Mouse (Mus musculus) heart, adult 8-10 months (tissue): ENCODE measurements at regions not wholly inside any gene's neighbourhood (a gene's known extent, or its start where the extent isn't known, plus 50 kb on each side); places are given as distances from the start of the nearest gene placed in this dataset.

ENCODE experiments used
- DNase-seq: peaks from one replicate; pipeline ENCODE4 v3.0.0; 2022; ENCODE audit warnings: low spot score

GRCm38 (mm10) chr1:154076684-154077475 is 124.1 kb upstream of the Zfp648 start:
- peak; percentile 54 for DNase-seq

- DNase-seq = no peak
These were observed 120.2 kb upstream of the Zfp648 start for GRCm38 (mm10) chr1:154080505-154081380.

DNA sequence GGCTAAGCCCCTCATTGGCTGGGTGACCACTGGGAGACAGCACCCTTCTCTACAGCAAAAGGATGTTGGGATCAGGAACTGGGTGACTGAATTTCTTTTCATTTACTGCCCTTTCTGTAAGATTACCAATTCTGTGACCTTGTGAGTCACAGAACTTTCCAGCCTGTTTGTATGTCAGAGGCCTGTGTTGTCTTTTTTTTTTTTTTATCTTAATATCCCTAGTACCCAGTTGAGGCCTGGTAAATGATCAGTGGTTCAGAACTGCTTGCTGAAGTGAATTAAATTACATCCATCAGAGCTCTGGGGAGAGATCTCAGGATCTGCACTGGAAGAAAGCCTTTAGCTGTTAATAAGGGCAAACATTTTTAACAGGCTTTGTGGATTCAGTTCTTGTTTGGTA is 114.8 kb upstream of the Zfp648 start:
- no peak for DNase-seq

DNA sequence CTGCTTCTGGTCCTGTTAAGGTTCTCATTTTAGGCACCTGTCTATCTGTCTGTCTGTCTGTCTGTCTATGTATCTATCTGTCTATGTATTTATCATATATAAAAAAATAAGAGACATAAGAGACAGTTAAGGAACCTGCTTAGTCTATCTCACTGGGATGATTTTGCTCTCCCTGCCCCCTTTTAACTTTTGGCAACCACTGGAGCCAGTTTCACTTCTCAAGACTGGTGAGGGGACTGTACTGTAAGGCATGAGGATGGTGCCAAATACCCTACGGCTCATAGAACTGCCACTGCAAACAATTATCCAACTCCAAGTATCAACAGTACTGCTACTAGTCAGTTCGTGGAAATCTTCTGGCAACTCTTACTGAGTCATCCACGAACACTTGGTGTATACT is 111.2 kb upstream of the Zfp648 start:
- no peak for DNase-seq

GRCm38 (mm10) chr1:154090521-154091490 is 110.2 kb upstream of the Zfp648 start:
- no peak for DNase-seq

- DNase-seq = no peak
These were observed 107.4 kb upstream of the Zfp648 start for GRCm38 (mm10) chr1:154093549-154093948.

DNA sequence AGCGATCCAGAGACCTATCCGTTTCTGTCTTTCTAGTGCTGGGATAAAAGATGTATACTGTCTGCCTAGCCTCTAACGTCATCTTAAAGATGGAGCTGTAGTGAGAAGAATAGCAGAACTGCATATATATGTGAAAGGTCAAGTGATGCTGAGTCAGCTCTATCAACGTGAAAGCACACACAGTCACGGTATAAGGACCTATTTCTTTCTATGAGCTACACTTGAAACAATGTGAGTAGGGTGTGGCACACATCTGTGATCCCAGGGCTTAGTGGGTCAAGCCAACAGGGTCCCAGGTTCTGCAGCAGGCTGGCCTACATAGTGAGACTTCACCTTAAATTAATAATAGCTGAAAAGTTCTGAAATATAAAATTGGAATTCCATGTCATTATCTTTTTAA is 106.6 kb upstream of the Zfp648 start:
- no peak for DNase-seq

- DNase-seq = no peak
These were observed 104.9 kb upstream of the Zfp648 start for GRCm38 (mm10) chr1:154096113-154096512.

- no peak for DNase-seq
These were observed 104.1 kb upstream of the Zfp648 start for GRCm38 (mm10) chr1:154096911-154097310.

DNA sequence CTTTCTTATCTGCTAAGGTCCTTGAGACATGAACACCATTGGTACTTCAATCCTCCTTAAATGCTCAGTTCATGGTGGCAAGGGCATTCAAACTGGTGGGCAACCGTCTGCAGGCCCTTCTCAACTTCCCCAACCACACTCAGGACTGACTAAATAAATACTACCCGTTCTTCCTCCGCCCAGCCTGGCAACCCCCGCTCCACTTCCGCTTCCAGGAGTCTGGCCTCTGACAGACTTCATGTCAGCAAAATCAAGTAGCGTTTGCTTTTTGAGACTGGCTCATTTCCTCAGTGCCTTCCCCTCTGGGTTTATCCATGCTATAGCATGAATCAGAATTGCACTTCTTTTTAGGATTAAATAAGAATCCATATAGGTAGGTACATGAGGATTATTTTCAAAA is 103.3 kb upstream of the Zfp648 start:
- peak; percentile 31 for DNase-seq

GRCm38 (mm10) chr1:154100556-154100955 is 100.4 kb upstream of the Zfp648 start:
- DNase-seq = no peak

DNA sequence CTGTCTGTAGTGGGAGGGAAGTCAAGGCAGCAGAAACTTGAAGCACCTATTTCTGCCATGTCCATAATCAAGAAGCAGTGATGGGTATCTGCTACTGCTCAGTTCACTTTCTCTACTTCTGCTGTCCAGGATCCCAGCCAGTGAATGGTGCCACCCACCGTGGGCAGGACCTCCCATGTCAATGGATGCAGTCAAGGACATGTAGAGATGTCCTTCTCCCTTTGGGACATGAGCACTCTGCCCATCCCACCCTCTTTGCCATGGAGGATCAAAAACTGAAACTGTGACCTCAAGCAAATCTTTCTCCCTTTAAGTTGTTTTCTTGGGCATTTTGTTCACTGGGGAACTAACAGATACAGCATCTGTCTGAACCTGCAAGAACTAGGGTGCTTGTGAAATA is 99.6 kb upstream of the Zfp648 start:
- DNase-seq = no peak

DNA sequence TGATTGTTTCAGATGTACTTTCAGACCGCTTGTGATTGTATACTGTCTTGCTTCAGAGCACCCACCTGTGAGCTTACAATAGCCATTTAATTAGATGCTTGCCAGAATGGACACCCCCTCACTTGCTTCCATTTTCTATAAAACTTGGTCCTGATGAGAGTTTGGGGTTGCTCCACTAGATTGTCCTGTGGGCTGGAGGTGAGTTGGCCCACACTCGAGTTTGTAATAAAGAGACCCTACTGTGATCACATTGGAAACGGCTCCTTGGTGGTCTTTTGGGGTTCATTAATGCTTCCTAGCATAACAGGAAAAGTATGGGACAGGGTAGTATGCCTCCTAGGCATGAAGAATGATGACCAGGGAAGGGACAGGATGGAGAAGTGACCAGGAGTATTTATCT is 98.8 kb upstream of the Zfp648 start:
- no peak for DNase-seq

DNA sequence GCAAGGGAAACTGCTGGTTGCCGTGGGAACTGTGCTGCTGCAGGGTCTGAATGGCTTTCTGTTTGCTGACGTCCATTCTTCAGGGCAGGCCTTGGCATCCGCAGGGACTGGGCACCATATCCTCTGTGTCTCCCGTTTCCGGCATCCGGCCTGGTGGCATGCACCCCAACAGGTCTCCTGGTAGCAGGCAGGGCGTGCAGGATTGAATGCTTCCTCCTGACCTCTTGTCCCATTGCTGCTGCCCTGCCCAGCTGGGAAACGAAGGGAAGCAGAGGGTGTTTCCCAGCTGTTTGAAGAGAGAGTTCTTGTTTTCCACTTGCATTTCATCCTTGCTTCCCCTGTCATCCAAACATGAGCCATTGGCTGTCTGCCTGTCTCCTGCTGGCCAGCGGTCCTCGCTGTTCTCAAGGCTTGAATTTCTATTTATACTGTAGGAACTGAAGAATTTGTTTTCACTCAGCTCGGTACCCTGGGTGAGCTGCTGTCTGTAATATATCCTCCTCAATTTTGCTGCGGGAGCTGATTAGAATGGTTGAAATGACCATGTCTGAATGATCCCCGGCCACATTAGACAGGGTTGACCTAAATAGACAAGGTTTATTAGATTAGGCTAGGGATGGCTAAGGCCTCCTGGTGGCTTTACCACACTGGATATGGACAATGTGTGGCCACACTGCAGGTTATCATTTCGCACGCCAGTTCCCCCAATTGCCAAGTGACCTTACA is 98.0 kb upstream of the Zfp648 start:
- DNase-seq = peak; percentile 87

DNA sequence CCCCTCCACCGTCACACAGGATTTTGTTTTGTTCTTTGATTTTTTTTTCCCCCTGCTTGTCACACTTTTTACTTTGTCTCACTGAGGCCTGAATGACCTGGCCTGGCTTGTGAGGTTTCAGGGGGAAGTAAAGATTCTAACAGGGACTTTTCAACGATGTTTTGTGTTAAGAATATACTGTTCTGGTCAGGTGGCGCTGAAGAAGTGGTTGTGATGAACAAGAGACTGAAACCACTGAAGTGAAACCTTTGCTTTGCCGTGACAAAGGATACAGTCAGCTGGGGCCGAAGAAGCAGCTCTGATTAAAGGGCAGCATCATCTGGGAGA is 97.4 kb upstream of the Zfp648 start:
- DNase-seq = no peak

DNA sequence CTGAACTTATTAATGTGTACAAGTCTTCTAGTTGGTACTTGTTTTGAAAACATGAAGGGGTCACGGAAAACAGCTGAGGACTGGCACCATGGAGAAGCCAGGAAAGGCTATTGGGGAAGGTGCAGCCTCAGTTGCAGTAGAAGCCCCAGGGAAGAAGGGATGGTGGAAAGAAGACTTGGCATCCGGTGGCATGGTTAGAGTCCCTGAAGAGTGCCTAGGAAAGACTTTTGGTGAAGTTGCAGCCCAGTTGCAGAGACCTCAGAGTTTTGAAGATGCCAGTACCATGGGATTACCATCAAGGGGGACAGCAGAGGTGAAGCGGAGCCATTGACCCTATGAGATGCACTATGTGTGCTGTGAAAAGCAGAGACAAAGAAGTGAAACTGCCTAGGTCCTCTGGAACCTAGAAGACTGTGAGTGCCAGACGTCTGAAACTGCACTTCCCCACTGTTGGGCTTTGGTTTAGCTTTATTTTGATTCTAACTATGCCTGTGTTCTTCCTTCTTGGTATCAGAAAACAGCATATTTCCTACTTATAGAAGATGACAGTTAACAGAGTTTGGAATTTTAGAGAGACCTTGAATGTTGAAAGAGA is 96.9 kb upstream of the Zfp648 start:
- no peak for DNase-seq

DNA sequence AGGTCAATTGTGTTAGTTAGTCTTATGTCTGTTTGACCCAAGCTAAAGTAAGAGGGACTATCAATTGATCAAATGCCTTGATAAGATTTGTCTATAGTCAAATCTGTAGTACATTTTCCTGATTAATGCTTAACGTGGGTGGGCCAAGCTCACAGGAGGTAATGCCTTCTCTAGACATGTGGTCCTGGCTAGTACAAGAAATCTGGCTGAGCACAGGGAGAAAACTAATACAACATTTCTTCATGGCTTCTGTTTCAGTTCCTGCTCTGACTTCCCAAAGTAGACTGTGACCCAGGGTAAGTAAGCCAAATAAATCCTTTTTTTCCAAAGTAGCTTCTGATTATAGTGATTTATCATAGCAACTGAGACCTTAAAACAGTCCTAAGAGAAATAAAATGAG is 96.2 kb upstream of the Zfp648 start:
- no peak for DNase-seq

DNA sequence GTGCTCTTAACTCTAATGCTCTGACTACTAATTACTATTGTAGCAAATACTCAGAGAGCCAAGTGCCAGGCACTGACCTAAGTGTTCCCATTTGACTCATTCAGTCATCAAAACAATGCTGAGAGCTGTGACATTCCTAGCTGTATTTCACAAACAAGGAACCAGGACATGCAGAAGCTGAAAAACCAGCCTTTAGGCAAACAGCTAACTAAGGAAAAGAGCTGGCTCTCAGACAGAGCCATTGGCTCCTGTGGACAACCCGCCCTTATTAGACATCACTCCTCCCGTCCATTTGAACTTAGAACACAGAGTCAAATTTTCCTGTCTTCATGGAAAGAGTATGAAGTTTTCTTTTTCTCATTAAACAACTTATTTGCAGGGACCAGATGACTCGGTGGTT is 88.5 kb upstream of the Zfp648 start:
- no peak for DNase-seq

DNA sequence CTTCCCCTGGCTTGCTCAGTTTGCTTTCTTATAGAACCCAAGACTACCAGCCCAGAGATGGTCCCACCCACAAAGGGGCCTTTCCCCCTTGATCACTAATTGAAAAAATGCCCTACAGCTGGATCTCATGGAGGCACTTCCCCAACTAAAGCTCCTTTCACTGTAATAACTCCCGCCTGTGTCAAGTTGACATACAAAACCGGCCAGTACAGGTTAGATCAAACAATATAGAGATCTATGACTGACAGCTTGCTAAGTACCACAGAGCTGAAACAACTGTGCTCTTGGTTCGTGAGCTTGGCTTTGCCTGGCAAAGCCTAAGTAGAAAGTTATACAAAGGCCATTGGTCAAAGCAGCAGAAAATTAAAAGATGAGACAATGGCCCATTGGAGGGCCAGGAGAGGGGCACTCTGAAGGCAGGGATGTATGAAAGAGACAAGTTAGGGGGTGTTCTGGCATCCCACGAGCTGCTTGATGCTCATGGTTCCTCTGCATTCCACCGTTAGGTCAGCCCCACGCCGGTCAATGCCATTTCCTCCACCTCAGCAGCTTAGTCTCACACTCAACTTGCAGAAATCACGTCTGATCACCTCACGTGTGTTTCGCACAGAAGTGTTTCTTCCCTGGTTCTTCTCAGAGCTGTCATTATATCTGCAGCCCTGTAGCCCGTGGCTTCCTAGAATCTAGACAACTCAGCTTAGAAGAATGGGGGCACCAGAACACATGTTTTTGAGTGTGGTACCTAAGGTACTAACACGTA is 87.5 kb upstream of the Zfp648 start:
- no peak for DNase-seq

- no peak for DNase-seq
These were observed 84.7 kb upstream of the Zfp648 start for GRCm38 (mm10) chr1:154116188-154116710.
